Mouse (Mus musculus): ENCODE results near the gene Gzma. TPM values are rescaled to one million over a fixed set of nuclear protein-coding genes. Genes with fewer than 3 reads are reported as not detected.

The Gzma gene
- polyA plus RNA-seq, 1 experiment from 2014 or later, result 73.8 TPM

DNA sequence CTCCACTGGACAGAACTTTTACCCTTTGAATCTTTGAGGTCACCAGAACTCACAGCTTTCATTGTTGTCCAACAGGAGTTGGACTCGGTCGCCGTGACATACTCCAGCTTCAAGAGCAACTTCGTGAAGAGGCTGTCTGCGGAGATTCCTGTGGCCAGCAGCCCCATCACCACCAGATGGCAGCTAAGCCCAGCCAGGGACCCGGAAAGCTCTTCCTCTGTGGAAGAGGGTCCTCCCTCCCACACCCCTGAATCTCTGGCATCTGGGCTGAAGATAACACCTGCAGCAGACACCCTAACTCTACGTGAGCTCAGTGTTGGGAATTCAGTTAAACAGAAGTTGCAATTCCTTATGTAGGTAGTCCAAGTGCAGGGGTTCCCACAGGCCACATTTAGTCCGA is 45.0 kb downstream of the Gzma start:
- Histone ChIP-seq H3K9me3 (replicated peaks; ENCODE audit: control insufficient read depth, low read length) (no peaks in the 10 kb centered on the region), H3K27me3 (ENCODE audit: control insufficient read depth, insufficient read depth, low read length) (no peaks in the 10 kb centered on the region), H3K4me1 (ENCODE audit: control insufficient read depth, insufficient read depth, low read length) (0 out of 2 replicates have a peak, but pooled peaks cover 2% of the 10 kb centered on the region), H3K36me3 (ENCODE audit: control insufficient read depth, insufficient read depth) (no peaks in the 10 kb centered on the region), H3K4me3 (ENCODE audit: low read length) (no peak overlapping the region), H3K9ac (ENCODE audit: low read length) (no peak overlapping the region), H3K4me2 (ENCODE audit: low read depth, low read length) (no peak overlapping the region), H3K27ac (ENCODE audit: low read length) (no peak overlapping the region)
- WGBS, result 27% methylated on average over 8 of the region's 8 CpGs
- no peak for ATAC-seq (replicated peaks; ENCODE audit: extremely low read depth, insufficient read depth, low FRiP score)

DNA sequence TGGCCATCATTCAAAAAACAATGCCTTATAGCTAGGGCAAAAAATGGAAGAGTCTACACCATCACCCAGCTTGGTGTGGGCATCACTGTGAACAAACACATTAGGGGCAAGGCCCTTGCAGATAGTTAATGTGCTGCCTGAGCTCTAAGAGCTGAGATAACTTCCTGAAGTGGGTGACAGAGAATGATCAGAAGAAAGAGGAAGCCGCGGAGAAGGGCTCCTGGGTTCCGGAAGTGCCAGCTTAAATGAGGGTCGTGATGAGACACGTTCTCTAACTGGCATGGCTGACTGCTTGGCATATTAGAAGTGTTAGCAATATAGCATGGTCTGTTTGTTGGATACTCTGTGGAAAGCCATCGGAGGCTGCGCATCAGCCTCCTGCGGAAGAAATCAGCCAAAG is 46.6 kb downstream of the Gzma start:
- Histone ChIP-seq H3K9ac (ENCODE audit: low read length) (no peak overlapping the region), H3K36me3 (ENCODE audit: control insufficient read depth, insufficient read depth) (no peaks in the 10 kb centered on the region), H3K4me3 (ENCODE audit: low read length) (no peak overlapping the region), H3K4me1 (ENCODE audit: control insufficient read depth, insufficient read depth, low read length) (0 out of 2 replicates have a peak, but pooled peaks cover 2% of the 10 kb centered on the region), H3K9me3 (replicated peaks; ENCODE audit: control insufficient read depth, low read length) (no peaks in the 10 kb centered on the region), H3K4me2 (ENCODE audit: low read depth, low read length) (no peak overlapping the region), H3K27me3 (ENCODE audit: control insufficient read depth, insufficient read depth, low read length) (no peaks in the 10 kb centered on the region), H3K27ac (ENCODE audit: low read length) (no peak overlapping the region)
- no peak for ATAC-seq (replicated peaks; ENCODE audit: extremely low read depth, insufficient read depth, low FRiP score)
- WGBS, result 79% methylated on average over 8 of the region's 8 CpGs

DNA sequence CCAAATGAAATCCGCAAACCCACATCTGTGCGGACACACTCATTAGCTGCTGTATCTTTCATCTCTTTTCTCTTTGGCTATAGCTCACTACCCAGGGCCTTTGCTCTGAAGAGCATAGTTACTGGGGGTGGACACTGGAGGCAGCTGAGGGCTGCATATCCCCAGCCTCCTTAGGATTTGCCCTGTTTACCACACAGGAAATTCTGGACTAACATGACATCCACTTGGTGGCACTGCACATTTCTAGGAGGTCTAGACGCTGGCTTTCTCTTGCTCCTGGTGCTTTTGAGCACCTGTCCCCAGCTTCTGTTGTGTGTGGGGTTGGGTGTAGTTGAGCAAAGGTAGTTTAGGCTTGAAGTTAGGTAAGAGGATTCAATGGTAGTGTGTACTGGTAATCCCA is 53.1 kb downstream of the Gzma start:
- 66% methylated on average over 3 of the region's 3 CpGs for WGBS
- H3K9ac ChIP-seq (ENCODE audit: low read length), result no peak overlapping the region
- H3K4me2 ChIP-seq (ENCODE audit: low read depth, low read length), result no peak overlapping the region
- H3K36me3 ChIP-seq (ENCODE audit: control insufficient read depth, insufficient read depth), result peaks cover 4% of the 10 kb centered on the region; the same call in 1 of the 2 replicates
- no peak overlapping the region for H3K27ac ChIP-seq (ENCODE audit: low read length)
- no peak overlapping the region for H3K4me3 ChIP-seq (ENCODE audit: low read length)
- no peaks in the 10 kb centered on the region for H3K9me3 ChIP-seq (replicated peaks; ENCODE audit: control insufficient read depth, low read length)
- H3K27me3 ChIP-seq (ENCODE audit: control insufficient read depth, insufficient read depth, low read length), result no peaks in the 10 kb centered on the region
- H3K4me1 ChIP-seq (ENCODE audit: control insufficient read depth, insufficient read depth, low read length), result peaks cover 7% of the 10 kb centered on the region
- ATAC-seq (replicated peaks; ENCODE audit: extremely low read depth, insufficient read depth, low FRiP score), result no peak

DNA sequence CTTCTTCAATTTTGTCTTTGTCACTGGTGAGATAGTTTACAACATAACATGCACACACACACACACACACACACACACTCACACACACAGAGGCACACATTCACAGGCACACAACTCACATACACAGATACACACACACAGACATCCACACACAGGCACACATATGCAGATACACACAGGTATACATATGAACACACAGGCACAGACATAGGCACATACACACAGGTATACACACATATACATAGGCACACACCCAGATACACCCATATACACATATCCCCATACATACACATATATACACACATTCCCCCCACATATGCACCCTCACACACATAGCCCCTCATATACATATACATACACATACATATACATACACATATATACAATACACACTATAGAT is 53.8 kb downstream of the Gzma start:
- no peak for ATAC-seq (replicated peaks; ENCODE audit: extremely low read depth, insufficient read depth, low FRiP score)

DNA sequence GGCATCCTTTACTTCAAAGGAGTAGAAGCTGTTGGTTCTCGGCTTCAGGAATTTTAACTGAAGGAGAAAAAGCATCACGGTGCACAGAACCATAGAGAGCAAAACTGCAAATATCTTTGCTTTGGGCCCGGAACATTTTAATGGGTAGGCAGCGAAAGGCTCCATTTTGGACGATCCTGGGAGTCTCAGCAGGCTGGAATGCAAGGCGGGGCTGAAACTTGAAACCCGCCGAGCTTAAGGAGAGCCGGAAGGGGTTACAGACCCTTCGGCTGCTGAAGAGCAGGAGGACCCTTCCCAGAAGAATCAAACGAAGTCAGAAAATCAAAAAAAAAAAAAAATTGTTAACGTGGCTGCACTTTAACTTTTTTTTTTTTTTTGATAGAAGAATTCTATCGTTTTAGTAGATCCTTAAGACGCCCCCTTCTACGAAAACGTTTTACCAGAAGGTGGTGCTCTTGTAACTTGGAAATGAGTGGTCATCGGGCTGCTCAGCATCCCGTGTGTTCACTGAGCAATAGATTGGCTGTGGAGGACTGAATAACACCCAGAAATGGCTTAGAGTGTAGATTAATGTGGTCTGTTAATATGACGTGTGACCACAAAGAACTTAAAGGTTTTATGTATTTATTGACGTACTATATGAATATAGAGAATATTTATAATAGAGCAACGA is 54.4 kb downstream of the Gzma start, which contains the start of gene Gpx8:
Gene Gpx8, minus strand, starts transcription at position 200 of the 673 bp plus-strand sequence.
- H3K9me3 ChIP-seq (replicated peaks; ENCODE audit: control insufficient read depth, low read length), result no peaks in the 10 kb centered on the region
- ATAC-seq (replicated peaks; ENCODE audit: extremely low read depth, insufficient read depth, low FRiP score), result peak; percentile 81
- H3K27me3 ChIP-seq (ENCODE audit: control insufficient read depth, insufficient read depth, low read length), result no peaks in the 10 kb centered on the region
- H3K4me2 ChIP-seq (ENCODE audit: low read depth, low read length), result peak within 1 kb of the TSS; percentile 73
- WGBS, result 4% methylated on average over 21 of the region's 21 CpGs
- H3K36me3 ChIP-seq (ENCODE audit: control insufficient read depth, insufficient read depth), result peaks cover 5% of the 10 kb centered on the region; the same call in 1 of the 2 replicates
- peaks cover 7% of the 10 kb centered on the region for H3K4me1 ChIP-seq (ENCODE audit: control insufficient read depth, insufficient read depth, low read length)
- peak within 1 kb of the TSS; percentile 74 for H3K4me3 ChIP-seq (ENCODE audit: low read length)
- H3K9ac ChIP-seq (ENCODE audit: low read length), result peak within 1 kb of the TSS; percentile 76
- H3K27ac ChIP-seq (ENCODE audit: low read length), result peak within 1 kb of the TSS; percentile 63

More for the DNA sequence above, 53.8 kb downstream of the Gzma start:
- Histone ChIP-seq H3K9me3 (replicated peaks; ENCODE audit: control insufficient read depth, low read length) (no peaks in the 10 kb centered on the region), H3K4me3 (ENCODE audit: low read length) (no peak overlapping the region), H3K4me1 (ENCODE audit: control insufficient read depth, insufficient read depth, low read length) (peaks cover 7% of the 10 kb centered on the region), H3K27ac (ENCODE audit: low read length) (no peak overlapping the region), H3K36me3 (ENCODE audit: control insufficient read depth, insufficient read depth) (peaks cover 5% of the 10 kb centered on the region; the same call in 1 of the 2 replicates), H3K9ac (ENCODE audit: low read length) (no peak overlapping the region), H3K27me3 (ENCODE audit: control insufficient read depth, insufficient read depth, low read length) (no peaks in the 10 kb centered on the region), H3K4me2 (ENCODE audit: low read depth, low read length) (no peak overlapping the region)

DNA sequence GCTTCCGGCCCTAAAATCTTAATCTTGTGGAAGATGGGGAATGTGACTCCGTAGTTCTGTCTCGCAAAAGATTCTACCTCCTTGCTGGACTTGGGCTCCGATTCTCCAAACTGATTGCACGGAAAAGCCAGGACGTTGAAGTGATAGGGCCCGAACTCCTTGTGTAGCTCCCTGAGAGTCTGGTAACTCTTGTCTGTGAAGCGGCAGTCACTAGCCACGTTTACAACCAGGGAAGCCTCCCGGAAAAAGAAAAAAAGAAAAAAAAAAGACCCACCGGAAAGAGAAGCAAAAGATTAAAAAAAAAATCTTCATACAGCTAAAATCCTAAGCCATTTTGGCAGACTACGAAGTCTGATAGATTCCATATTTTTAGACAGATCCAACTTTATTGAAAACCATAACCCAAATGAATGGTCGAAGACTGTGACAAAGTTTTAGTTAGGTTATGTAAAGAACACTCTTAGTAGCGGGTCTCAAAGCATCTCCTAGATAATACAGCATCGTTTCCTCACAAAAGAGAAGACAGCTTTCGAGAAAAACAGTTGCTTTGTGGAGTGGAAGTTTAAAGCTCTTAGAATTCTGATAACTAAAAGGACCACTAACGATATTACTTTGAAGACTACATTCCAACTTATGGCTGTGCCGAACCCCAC is 55.2 kb downstream of the Gzma start:
- WGBS, result 8% methylated on average over 18 of the region's 18 CpGs
- Histone ChIP-seq H3K27ac (ENCODE audit: low read length) (peak overlapping the region; percentile 63), H3K27me3 (ENCODE audit: control insufficient read depth, insufficient read depth, low read length) (no peaks in the 10 kb centered on the region), H3K4me2 (ENCODE audit: low read depth, low read length) (peak overlapping the region; percentile 73), H3K4me1 (ENCODE audit: control insufficient read depth, insufficient read depth, low read length) (peaks cover 7% of the 10 kb centered on the region), H3K9me3 (replicated peaks; ENCODE audit: control insufficient read depth, low read length) (no peaks in the 10 kb centered on the region), H3K36me3 (ENCODE audit: control insufficient read depth, insufficient read depth) (peaks cover 5% of the 10 kb centered on the region; the same call in 1 of the 2 replicates), H3K9ac (ENCODE audit: low read length) (peak overlapping the region; percentile 76), H3K4me3 (ENCODE audit: low read length) (peak overlapping the region; percentile 74)
- no peak for ATAC-seq (replicated peaks; ENCODE audit: extremely low read depth, insufficient read depth, low FRiP score)

DNA sequence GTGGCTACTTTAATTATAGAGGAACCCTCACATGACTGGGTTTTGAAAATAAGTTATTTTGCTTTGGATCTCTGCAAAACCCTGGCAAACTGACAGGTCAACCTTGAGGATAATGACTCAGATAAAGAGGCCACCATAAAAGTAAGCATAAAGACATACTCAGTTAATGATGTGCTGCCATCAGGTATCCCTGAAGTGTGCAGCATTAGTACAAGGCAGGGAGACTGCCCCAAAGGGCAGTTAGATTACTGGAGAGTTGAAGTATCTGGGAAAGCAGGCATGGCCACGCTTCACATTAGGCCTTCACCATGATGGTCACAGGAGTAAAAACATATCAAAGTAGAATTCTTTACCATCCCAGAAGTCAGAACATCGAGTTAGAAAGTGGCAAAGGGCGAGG is 55.9 kb downstream of the Gzma start:
- no peak overlapping the region for H3K27ac ChIP-seq (ENCODE audit: low read length)
- no peak for ATAC-seq (replicated peaks; ENCODE audit: extremely low read depth, insufficient read depth, low FRiP score)

More for the DNA sequence above, 55.9 kb downstream of the Gzma start:
- Histone ChIP-seq H3K4me2 (ENCODE audit: low read depth, low read length) (peak overlapping the region; percentile 73), H3K4me1 (ENCODE audit: control insufficient read depth, insufficient read depth, low read length) (peaks cover 7% of the 10 kb centered on the region), H3K27me3 (ENCODE audit: control insufficient read depth, insufficient read depth, low read length) (no peaks in the 10 kb centered on the region), H3K4me3 (ENCODE audit: low read length) (peak overlapping the region; percentile 74), H3K36me3 (ENCODE audit: control insufficient read depth, insufficient read depth) (peaks cover 5% of the 10 kb centered on the region; the same call in 1 of the 2 replicates), H3K9me3 (replicated peaks; ENCODE audit: control insufficient read depth, low read length) (no peaks in the 10 kb centered on the region), H3K9ac (ENCODE audit: low read length) (peak overlapping the region; percentile 76)
- 51% methylated on average over 3 of the region's 3 CpGs for WGBS

Measured in heart, embryonic 16.5 days (tissue).